Mouse (Mus musculus) intestine, embryonic 16.5 days (tissue): ENCODE results near the gene Srrm4. TPM values are rescaled to one million over a fixed set of nuclear protein-coding genes. Genes with fewer than 3 reads are reported as not detected.
A peak's percentile ranks its signal among the peaks of the same experiment; 100 is the strongest.

Experiments used
- ATAC-seq: fragments of 200-750 bp; cut with Nextera tagmentation; 2 replicates; pipeline ENCODE4 v1.8.0; 2017; ENCODE audit warnings: moderate TSS enrichment, moderate library complexity
- H3K27ac ChIP-seq: fragments of 300-500 bp; sonication (generic); 2 replicates; pipeline ENCODE4 v1.5.1; 2014; ENCODE audit warnings: mild to moderate bottlenecking, low read length
- H3K27me3 ChIP-seq: fragments of 300-500 bp; sonication (generic); replicated peaks from 2 replicates; pipeline ENCODE4 v1.6.1; 2014; ENCODE audit warnings: low read length, control low read depth, mixed read lengths; ENCODE audit not compliant: control insufficient read depth, insufficient read depth
- H3K36me3 ChIP-seq: fragments of 300-500 bp; sonication (generic); 2 replicates; pipeline ENCODE4 v1.6.1; 2014; ENCODE audit warnings: low read length, control low read depth; ENCODE audit not compliant: control insufficient read depth, insufficient read depth
- H3K4me1 ChIP-seq: fragments of 300-500 bp; sonication (generic); 2 replicates; pipeline ENCODE4 v1.6.1; 2014; ENCODE audit warnings: low read length, control low read depth, mixed read lengths; ENCODE audit not compliant: control insufficient read depth, insufficient read depth
- H3K4me2 ChIP-seq: fragments of 300-500 bp; sonication (generic); 2 replicates; pipeline ENCODE4 v1.6.1; 2014; ENCODE audit warnings: low read depth, low read length, control low read depth
- H3K4me3 ChIP-seq: fragments of 300-500 bp; sonication (generic); 2 replicates; pipeline ENCODE4 v1.5.1; 2014; ENCODE audit warnings: mild to moderate bottlenecking, low read length
- H3K9ac ChIP-seq: fragments of 300-500 bp; sonication (generic); 2 replicates; pipeline ENCODE4 v1.6.1; 2014; ENCODE audit warnings: low read depth, low read length
- H3K9me3 ChIP-seq: fragments of 300-500 bp; sonication (generic); 2 replicates; pipeline ENCODE4 v1.6.1; 2016; ENCODE audit warnings: low read length, control low read depth; ENCODE audit not compliant: control insufficient read depth
- WGBS: fragments of 180-500 bp; shearing (Covaris S2); extraction: QIAGEN DNeasy Blood & Tissue Kit; methylation state at CpG from one replicate; pipeline ENCODE4 v1.1.7; 2014; 5-methylcytosine and 5-hydroxymethylcytosine counted together
- polyA plus RNA-seq: library from polyadenylated mRNA; unstranded; fragments of >200 nt; fragmentation: Nextera tagmentation; extraction: Ambion mirVana; gene quantifications from 2 replicates; pipeline ENCODE4 v1.2.1, GENCODE M21; 2015

Gene Srrm4
- polyA plus RNA-seq, 1 experiment from 2014 or later, result 1.5 TPM

DNA sequence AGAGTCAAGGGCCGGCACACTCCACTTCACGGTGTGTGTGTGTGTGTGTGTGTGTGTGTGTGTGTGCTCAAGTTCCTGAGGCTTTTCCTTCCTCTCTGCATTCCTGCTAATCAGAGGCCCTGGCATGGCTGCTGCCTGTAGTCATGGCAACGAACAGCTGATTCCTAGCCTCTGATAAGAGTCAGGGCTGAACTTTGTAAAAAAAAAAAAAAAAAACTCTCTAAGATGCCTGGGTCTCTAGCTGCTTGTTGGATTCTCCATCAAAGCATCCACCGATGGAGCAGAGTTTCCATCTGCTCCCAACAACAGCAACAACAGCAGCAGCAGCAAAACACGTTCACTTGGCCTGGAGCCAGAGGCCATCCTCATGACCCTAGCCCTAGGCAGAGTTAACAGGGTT lies 106.5 kb downstream of the Srrm4 start:
- H3K27ac ChIP-seq, result no peak overlapping the region
- H3K27me3 ChIP-seq, result no peaks in the 10 kb centered on the region
- no peak overlapping the region for H3K9ac ChIP-seq
- no peaks in the 10 kb centered on the region for H3K4me1 ChIP-seq
- no peak overlapping the region for H3K4me3 ChIP-seq
- no peaks in the 10 kb centered on the region for H3K36me3 ChIP-seq
- ATAC-seq, result peak; percentile 40; the same call in 1 of the 2 replicates
- 12% methylated on average over 5 of the region's 5 CpGs for WGBS
- no peaks in the 10 kb centered on the region for H3K9me3 ChIP-seq
- H3K4me2 ChIP-seq, result no peak overlapping the region

DNA sequence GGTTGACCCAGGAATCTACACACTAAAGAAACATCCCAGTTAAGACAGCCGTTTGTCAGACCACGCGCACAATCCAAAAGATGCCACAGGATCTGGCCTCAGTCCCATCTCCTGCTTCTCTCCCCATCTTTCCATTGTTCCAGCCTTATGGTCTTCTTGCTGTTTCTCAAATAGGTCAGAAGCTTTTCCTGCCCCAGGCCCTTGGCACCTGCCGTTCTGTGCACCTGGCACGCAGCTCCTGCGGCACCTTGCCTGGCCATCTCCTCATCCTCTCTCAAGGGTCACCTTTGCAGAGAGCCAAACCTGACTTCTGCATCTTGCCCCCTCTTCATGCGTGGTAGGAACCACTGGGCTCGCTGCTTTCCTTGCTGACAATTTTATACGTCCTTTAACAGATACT lies 107.4 kb downstream of the Srrm4 start:
- Histone ChIP-seq H3K4me3 (no peak overlapping the region), H3K9me3 (no peaks in the 10 kb centered on the region), H3K36me3 (no peaks in the 10 kb centered on the region), H3K4me2 (no peak overlapping the region), H3K27me3 (no peaks in the 10 kb centered on the region), H3K27ac (no peak overlapping the region), H3K4me1 (no peaks in the 10 kb centered on the region), H3K9ac (no peak overlapping the region)
- no peak for ATAC-seq
- WGBS, result 90% methylated on average over 9 of the region's 9 CpGs

DNA sequence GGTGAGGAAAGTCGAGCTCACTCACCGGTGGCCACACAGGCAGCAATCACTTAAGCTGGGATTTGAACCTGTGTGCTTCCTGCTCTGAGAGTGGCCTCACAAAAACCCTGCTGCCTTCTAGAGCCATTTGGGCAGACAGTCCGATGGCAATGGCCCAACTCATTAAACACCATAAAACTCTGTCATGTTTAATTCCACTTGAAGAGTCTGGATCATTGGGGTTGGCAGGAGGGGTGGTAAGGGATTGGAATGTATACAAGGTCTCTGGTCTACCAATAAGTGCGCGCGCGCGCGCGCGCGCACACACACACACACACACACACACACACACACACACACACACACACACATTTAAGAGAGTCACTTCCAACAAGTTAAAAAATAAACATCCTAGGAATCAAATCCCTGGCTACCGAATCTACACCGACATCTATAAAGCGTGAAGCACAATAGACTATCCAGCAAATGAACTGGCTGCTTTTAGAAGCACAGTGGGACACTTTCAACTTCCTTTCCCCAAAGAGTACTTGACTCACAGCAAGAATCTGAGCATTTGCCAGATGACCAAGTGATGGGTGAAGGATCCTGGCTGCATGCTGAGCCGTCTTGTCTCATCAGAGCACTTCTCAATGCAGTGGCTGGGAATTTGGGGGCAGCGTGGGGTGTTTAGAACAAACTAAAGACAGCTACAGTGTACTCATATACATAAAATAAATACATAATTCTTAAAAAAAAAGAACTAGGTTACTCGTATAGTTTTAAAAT lies 112.8 kb downstream of the Srrm4 start:
- H3K36me3 ChIP-seq, result no peaks in the 10 kb centered on the region
- WGBS, result 85% methylated on average over 18 of the region's 18 CpGs
- no peak for ATAC-seq

DNA sequence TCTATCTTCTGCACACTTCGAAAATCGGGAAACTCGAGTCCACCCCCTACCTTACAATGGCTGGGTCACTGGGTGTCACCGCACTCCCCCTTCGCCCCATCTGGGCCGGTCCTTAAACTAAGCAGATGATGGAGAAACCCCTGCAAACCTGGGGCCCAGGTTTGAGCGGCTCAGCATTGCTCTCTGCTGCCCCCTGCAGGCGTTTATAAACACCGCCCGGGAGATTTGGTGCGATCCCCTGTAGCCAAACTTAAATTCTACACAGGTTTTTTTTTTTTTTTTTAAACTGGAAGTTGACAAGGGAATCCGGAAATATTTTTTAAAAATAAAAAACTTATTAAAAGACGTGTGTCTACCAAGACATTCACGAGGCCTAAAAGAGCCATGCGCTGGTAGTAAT lies 115.6 kb downstream of the Srrm4 start:
- no peaks in the 10 kb centered on the region for H3K27me3 ChIP-seq
- no peaks in the 10 kb centered on the region for H3K36me3 ChIP-seq
- no peaks in the 10 kb centered on the region for H3K9me3 ChIP-seq
- no peak overlapping the region for H3K9ac ChIP-seq
- no peaks in the 10 kb centered on the region for H3K4me1 ChIP-seq
- 14% methylated on average over 15 of the region's 15 CpGs for WGBS
- no peak overlapping the region for H3K27ac ChIP-seq
- no peak for ATAC-seq
- no peak overlapping the region for H3K4me2 ChIP-seq
- H3K4me3 ChIP-seq, result no peak overlapping the region

More for the DNA sequence above, 112.8 kb downstream of the Srrm4 start:
- H3K9ac ChIP-seq, result no peak overlapping the region
- H3K4me2 ChIP-seq, result no peak overlapping the region
- no peaks in the 10 kb centered on the region for H3K9me3 ChIP-seq
- H3K27ac ChIP-seq, result no peak overlapping the region
- H3K27me3 ChIP-seq, result no peaks in the 10 kb centered on the region
- H3K4me3 ChIP-seq, result no peak overlapping the region
- H3K4me1 ChIP-seq, result no peaks in the 10 kb centered on the region

DNA sequence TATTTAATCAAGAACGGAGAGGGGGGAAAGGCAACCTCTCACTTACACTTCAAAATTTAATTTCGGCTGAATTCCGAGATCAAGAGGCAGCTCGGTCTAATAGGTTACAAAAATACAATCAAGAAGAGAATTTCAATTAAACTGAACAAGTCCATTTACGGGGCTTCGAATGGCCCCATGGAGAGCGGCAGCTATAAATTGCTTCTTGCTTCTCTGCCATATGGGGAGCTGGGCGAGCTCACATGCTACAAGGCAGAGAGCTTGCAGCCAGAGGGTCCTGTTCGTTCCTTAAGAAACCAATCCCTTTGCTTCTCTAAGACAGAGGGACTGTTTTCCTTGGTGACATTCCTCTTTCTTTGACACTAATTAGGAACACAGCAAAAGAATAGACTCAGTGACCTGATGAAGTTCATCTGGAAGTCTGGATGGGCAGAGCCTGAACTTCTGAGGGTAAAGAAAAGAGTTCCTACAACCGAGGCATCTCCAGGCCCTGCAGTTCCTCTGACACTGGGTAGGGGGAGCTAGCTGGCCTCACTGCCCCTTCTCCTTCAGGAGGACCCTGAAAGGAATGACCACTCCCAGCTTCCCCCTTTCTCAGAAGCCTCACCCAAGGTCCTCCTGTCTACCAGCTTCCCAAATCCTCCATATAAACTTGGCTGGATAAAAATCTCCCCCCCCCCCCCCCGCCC lies 130.1 kb downstream of the Srrm4 start:
- Histone ChIP-seq H3K4me3 (no peak overlapping the region), H3K4me2 (no peak overlapping the region), H3K27me3 (no peaks in the 10 kb centered on the region), H3K27ac (no peak overlapping the region), H3K36me3 (no peaks in the 10 kb centered on the region), H3K9ac (no peak overlapping the region), H3K4me1 (no peaks in the 10 kb centered on the region), H3K9me3 (peaks cover 4% of the 10 kb centered on the region; the same call in 1 of the 2 replicates)
- ATAC-seq, result no peak
- 63% methylated on average over 11 of the region's 11 CpGs for WGBS

DNA sequence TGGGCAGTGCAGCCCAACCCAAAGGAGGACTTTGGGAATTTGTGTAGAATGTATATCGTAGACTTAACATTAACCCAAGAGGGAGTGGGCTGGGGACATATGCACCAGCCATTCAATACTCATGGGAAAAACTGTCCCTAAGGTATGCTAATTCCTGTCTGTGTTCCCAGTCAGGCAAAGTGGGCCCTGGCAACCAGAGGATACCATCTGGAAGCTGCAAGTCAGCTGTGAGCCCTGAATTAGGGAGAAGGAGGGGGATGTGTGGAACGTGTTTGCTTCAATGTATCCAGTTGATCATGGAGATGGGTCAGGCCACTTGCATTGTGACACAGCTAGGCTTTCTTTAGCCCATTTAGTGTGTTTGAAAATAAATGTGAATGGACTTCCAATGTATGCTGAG lies 131.6 kb downstream of the Srrm4 start:
- H3K27me3 ChIP-seq, result no peaks in the 10 kb centered on the region
- no peak overlapping the region for H3K4me2 ChIP-seq
- no peak overlapping the region for H3K27ac ChIP-seq
- no peaks in the 10 kb centered on the region for H3K4me1 ChIP-seq
- no peak overlapping the region for H3K9ac ChIP-seq
- no peak overlapping the region for H3K4me3 ChIP-seq
- ATAC-seq, result no peak
- no peaks in the 10 kb centered on the region for H3K9me3 ChIP-seq
- 74% methylated on average over 2 of the region's 2 CpGs for WGBS
- no peaks in the 10 kb centered on the region for H3K36me3 ChIP-seq

DNA sequence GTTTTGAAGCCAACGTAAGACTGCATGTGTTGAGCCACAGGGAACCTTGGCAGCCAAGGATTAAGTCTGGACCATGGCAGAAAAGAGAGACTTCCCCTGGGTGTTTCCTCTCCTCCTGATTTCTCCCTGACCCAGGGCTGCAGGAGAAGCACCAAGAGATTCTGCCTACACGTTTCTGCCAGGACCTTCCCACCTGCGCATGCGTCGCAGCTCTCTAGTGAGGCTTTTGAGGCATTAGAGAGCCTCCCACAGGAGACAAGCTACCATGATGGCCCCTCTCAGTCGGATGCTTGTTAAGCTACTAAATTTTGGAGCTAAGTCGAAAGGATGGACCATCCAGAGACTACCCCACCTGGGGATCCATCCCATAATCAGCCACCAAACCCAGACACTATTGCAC lies 133.8 kb downstream of the Srrm4 start:
- no peak overlapping the region for H3K9ac ChIP-seq
- no peak for ATAC-seq
- no peaks in the 10 kb centered on the region for H3K9me3 ChIP-seq
- H3K27ac ChIP-seq, result no peak overlapping the region
- WGBS, result 79% methylated on average over 7 of the region's 7 CpGs
- no peak overlapping the region for H3K4me2 ChIP-seq
- H3K4me3 ChIP-seq, result no peak overlapping the region
- no peaks in the 10 kb centered on the region for H3K36me3 ChIP-seq
- H3K4me1 ChIP-seq, result no peaks in the 10 kb centered on the region
- H3K27me3 ChIP-seq, result no peaks in the 10 kb centered on the region

DNA sequence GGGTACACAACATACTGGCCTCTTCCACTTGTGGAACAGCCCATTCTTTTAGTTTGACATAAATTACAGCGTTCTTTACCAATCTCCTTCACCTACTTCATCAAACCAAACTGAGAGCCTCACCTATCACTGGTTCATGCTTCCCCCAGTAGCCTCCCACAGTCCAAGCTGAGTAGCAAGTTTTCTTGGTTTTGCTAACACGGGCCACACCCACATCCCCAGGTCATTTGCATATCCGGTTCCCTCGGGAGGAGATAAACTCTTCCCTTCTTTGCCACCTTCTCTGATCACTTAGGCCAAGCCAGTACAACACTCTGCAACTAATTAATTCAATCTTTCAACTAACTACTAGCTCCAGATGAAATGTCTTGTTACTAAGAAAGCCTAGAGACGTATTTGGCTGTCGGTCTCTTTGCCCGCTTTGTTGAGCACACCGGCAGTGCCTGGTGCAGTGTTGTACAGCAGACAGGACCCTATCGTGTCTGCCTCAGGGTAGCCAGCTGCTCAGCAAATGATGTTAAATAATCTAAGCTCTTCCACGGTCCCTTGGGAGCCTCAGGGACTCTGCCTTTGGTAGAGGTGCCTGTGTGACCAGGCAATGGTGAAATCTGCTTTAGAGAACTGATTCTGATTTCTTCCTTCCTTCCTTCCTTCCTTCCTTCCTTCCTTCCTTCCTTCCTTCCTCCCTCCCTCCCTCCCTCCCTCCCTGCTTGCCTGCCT lies 134.7 kb downstream of the Srrm4 start:
- no peak overlapping the region for H3K27ac ChIP-seq
- no peak for ATAC-seq
- no peaks in the 10 kb centered on the region for H3K36me3 ChIP-seq
- 36% methylated on average over 10 of the region's 10 CpGs for WGBS
- no peak overlapping the region for H3K9ac ChIP-seq
- H3K4me3 ChIP-seq, result no peak overlapping the region; the same call in 1 of the 2 replicates
- no peak overlapping the region for H3K4me2 ChIP-seq
- H3K27me3 ChIP-seq, result no peaks in the 10 kb centered on the region
- no peaks in the 10 kb centered on the region for H3K4me1 ChIP-seq
- no peaks in the 10 kb centered on the region for H3K9me3 ChIP-seq

DNA sequence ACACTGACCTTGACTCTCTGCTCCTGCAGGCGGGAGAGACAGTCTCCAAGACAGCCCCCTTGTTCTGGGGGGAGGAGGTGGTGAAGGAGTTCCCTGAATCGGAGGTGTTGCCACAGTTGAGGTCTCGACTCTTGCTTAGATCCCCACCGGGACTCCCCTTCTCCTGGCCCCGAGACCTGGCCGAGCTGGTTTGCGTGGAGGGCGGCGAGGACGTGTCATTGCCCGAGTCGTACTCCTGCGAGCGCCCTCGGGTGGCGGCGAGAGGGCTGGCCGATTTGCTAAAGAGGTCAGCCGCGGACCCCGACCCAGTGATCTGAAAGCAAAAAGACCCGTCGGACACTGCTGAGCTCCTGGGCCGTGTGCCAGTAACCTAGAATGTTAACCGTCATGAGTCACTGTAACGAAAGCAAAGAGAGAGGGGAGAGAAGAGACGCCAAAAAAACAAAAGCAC lies 138.2 kb downstream of the Srrm4 start:
- Histone ChIP-seq H3K9ac (peak overlapping the region; percentile 39), H3K36me3 (no peaks in the 10 kb centered on the region), H3K4me3 (peak overlapping the region; percentile 38), H3K27ac (peak overlapping the region; percentile 18; the same call in 1 of the 2 replicates), H3K9me3 (no peaks in the 10 kb centered on the region), H3K27me3 (no peaks in the 10 kb centered on the region; the same call in 1 of the 2 replicates), H3K4me1 (0 out of 2 replicates have a peak, but pooled peaks cover 3% of the 10 kb centered on the region), H3K4me2 (peak overlapping the region; percentile 61)
- WGBS, result 2% methylated on average over 27 of the region's 27 CpGs
- ATAC-seq, result peak; percentile 52
